Mouse (Mus musculus) CH12.LX (cell line): ENCODE measurements around the gene Rtl6. TPM values are rescaled to one million over a fixed set of nuclear protein-coding genes. Genes with fewer than 3 reads are reported as not detected.

Experiments used
- DNase-seq: peaks from one replicate; pipeline ENCODE4 v3.0.0-alpha.2; 2013; ENCODE audit errors: extremely low read depth
- H3K27ac ChIP-seq: 2 replicates; pipeline ENCODE4 v1.5.1; 2012; ENCODE audit warnings: low read depth, mild to moderate bottlenecking, control low read depth, moderate library complexity; ENCODE audit not compliant: insufficient read depth
- H3K27me3 ChIP-seq: replicated peaks from 2 replicates; pipeline ENCODE3; 2012; ENCODE audit warnings: inconsistent platforms
- H3K36me3 ChIP-seq, 2 experiments: replicated peaks in 1 of 2; 2 replicates each; pipeline versions ENCODE3 to v1.6.1; 2012; ENCODE audit warnings: inconsistent platforms in 1 of 2, low read length in 1 of 2, mild to moderate bottlenecking in 1 of 2, mixed read lengths in 1 of 2, moderate library complexity in 1 of 2; ENCODE audit not compliant: control insufficient read depth in 1 of 2, insufficient read depth in 1 of 2
- H3K4me1 ChIP-seq, 2 experiments: 2 replicates each; pipeline ENCODE4 v1.6.1; 2012; ENCODE audit warnings: inconsistent platforms in 1 of 2, moderate library complexity in 1 of 2; ENCODE audit not compliant: insufficient read depth in 2 of 2, control insufficient read depth in 1 of 2
- H3K4me2 ChIP-seq: 2 replicates; pipeline ENCODE4 v1.6.1; 2012; ENCODE audit warnings: low read depth, mild to moderate bottlenecking, control low read depth; ENCODE audit not compliant: poor library complexity, insufficient read depth, severe bottlenecking
- H3K4me3 ChIP-seq, 3 experiments: fragments of 150-350 bp in 1 of 3; sonication (generic) in 1 of 3; replicated peaks in 1 of 3; 2 replicates each; pipeline versions ENCODE3 to v1.5.1; 2011 to 2012; ENCODE audit warnings: low read depth in 2 of 3, low read length in 2 of 3, mild to moderate bottlenecking in 2 of 3, moderate library complexity in 2 of 3, control low read depth in 1 of 3, improper control_type of control experiment in 1 of 3, inconsistent platforms in 1 of 3, mixed read lengths in 1 of 3; ENCODE audit not compliant: poor library complexity in 1 of 3
- H3K79me2 ChIP-seq: replicated peaks from 2 replicates; pipeline ENCODE4 v1.6.1; 2012; ENCODE audit warnings: mild to moderate bottlenecking, moderate library complexity; ENCODE audit not compliant: control insufficient read depth, poor library complexity, insufficient read depth, severe bottlenecking; ENCODE audit errors: extremely low read depth
- H3K9ac ChIP-seq: 2 replicates; pipeline ENCODE4 v1.6.1; 2012; ENCODE audit warnings: low read depth, mild to moderate bottlenecking, control low read depth, moderate library complexity; ENCODE audit not compliant: insufficient read depth
- H3K9me3 ChIP-seq: replicated peaks from 2 replicates; pipeline ENCODE3; 2012; ENCODE audit warnings: low read length, inconsistent platforms, mixed read lengths
- BHLHE40 ChIP-seq: IDR thresholded peaks from 2 replicates; pipeline ENCODE4 v1.6.1; 2011; ENCODE audit warnings: mild to moderate bottlenecking, low read depth, low read length, improper control_type of control experiment
- CTCF ChIP-seq, 2 experiments: IDR thresholded peaks in 1 of 2; conservative IDR thresholded peaks in 1 of 2; 2 replicates each; pipeline ENCODE4 v1.5.1; 2011 to 2012; ENCODE audit warnings: low read depth in 2 of 2, low read length in 2 of 2, improper control_type of control experiment in 1 of 2, inconsistent platforms in 1 of 2, mild to moderate bottlenecking in 1 of 2, moderate library complexity in 1 of 2
- ETS1 ChIP-seq: conservative IDR thresholded peaks from 2 replicates; pipeline ENCODE4 v1.6.1; 2012; ENCODE audit warnings: low read depth, mild to moderate bottlenecking, inconsistent platforms, low read length, improper control_type of control experiment, moderate library complexity
- HCFC1 ChIP-seq: IDR thresholded peaks from 2 replicates; pipeline ENCODE4 v1.6.1; 2012; ENCODE audit warnings: low read depth, mild to moderate bottlenecking, inconsistent platforms, low read length, improper control_type of control experiment
- IRF4 ChIP-seq: IDR thresholded peaks from 2 replicates; pipeline ENCODE4 v1.6.1; 2014; ENCODE audit warnings: low read depth, mild to moderate bottlenecking, inconsistent platforms, low read length, improper control_type of control experiment
- MAZ ChIP-seq: IDR thresholded peaks from 2 replicates; pipeline ENCODE4 v1.6.1; 2012; ENCODE audit warnings: low read depth, mild to moderate bottlenecking, inconsistent platforms, low read length, improper control_type of control experiment, moderate library complexity
- MEF2A ChIP-seq: IDR thresholded peaks from 2 replicates; pipeline ENCODE4 v1.6.1; 2014; ENCODE audit warnings: low read depth, mild to moderate bottlenecking, inconsistent platforms, low read length, improper control_type of control experiment, borderline replicate concordance
- NELFE ChIP-seq: IDR thresholded peaks from 2 replicates; pipeline ENCODE4 v1.6.1; 2011; ENCODE audit warnings: low read depth, low read length, improper control_type of control experiment
- NRF1 ChIP-seq: IDR thresholded peaks from 2 replicates; pipeline ENCODE4 v1.6.1; 2014; ENCODE audit warnings: low read depth, mild to moderate bottlenecking, inconsistent platforms, low read length, improper control_type of control experiment, moderate library complexity
- POLR2A ChIP-seq: IDR thresholded peaks from 2 replicates; pipeline ENCODE4 v1.6.1; 2011; ENCODE audit warnings: low read depth, mild to moderate bottlenecking, improper control_type of control experiment, low read length
- RCOR1 ChIP-seq: conservative IDR thresholded peaks from 2 replicates; pipeline ENCODE4 v1.6.1; 2012; ENCODE audit warnings: low read depth, mild to moderate bottlenecking, inconsistent platforms, low read length, improper control_type of control experiment
- SMC3 ChIP-seq: IDR thresholded peaks from 2 replicates; pipeline ENCODE4 v1.6.1; 2011; ENCODE audit warnings: low read depth, low read length, improper control_type of control experiment
- TBP ChIP-seq: conservative IDR thresholded peaks from 2 replicates; pipeline ENCODE4 v1.6.1; 2011; ENCODE audit warnings: low read depth, low read length, improper control_type of control experiment
- USF2 ChIP-seq: conservative IDR thresholded peaks from 2 replicates; pipeline ENCODE4 v1.6.1; 2011; ENCODE audit warnings: low read depth, low read length, improper control_type of control experiment
- ZC3H11A ChIP-seq: IDR thresholded peaks from 2 replicates; pipeline ENCODE4 v1.6.1; 2012; ENCODE audit warnings: low read depth, mild to moderate bottlenecking, inconsistent platforms, low read length, improper control_type of control experiment
- ZKSCAN1 ChIP-seq: IDR thresholded peaks from 2 replicates; pipeline ENCODE4 v1.6.1; 2012; ENCODE audit warnings: low read depth, inconsistent platforms, low read length, improper control_type of control experiment, borderline replicate concordance
- dilution Hi-C: fragments of 300-500 bp; cut with MboI; formaldehyde crosslinking; loops from 2 replicates; pipeline ENCODE4 v1.14.3; 2020; ENCODE audit warnings: low sequenced_read_pairs; ENCODE audit not compliant: extremely low pct_unique_long_range_greater_than_20kb, extremely low pct_ligation_motif_present
- in situ Hi-C: fragments of 300-500 bp; cut with MboI; formaldehyde crosslinking; loops from 3 replicates; pipeline ENCODE4 v1.14.3; 2019; ENCODE audit warnings: low sequenced_read_pairs, low pct_ligation_motif_present, low pct_unique_long_range_greater_than_20kb, mixed read lengths
- polyA plus RNA-seq: library from polyadenylated mRNA; unstranded; fragments of >175 nt; gene quantifications from 2 replicates; pipeline ENCODE4 v1.2.1, GENCODE M21; 2012; ENCODE audit warnings: low read depth; ENCODE audit not compliant: insufficient read length
- total RNA-seq, 2 experiments: library from RNA; depleted of rRNA; stranded (reverse); fragments of 300-350 nt in 1 of 2; fragments of >200 nt in 1 of 2; gene quantifications; 2 replicates each; pipeline ENCODE4 v1.2.3; 2012 to 2014

Gene Rtl6
- total and polyA plus RNA-seq, 3 experiments, result 0.04 TPM; not detected in 2

DNA sequence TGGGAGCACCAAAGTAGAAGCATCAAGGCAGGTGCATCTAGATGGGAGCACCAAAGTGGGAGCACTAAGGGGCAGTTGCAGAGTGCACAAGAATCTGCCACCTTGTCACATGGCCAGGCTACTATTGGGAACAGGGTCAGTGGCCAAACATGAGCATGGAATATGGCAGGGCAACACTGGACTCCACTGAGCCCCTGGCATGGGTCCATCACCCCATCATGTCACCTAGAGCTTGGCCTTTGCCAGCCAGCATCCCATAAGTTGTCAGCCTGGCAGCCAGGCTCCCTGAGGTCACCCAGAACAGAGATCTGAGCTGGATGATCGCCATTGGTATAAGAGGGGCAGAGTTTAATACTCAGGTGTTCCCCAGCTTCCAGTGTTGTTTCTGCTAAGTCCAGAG lies 40.2 kb upstream of the Rtl6 start:
- H3K4me2 ChIP-seq, result no peak overlapping the region
- dilution Hi-C loops (no loop called here), in situ Hi-C loops (no loop called here)
- TF ChIP-seq CTCF (conservative IDR thresholded peaks at IDR 0.05 in 1 of 2, IDR thresholded peaks at IDR 0.05 in 1 of 2; ENCODE audit: low read depth in 2 of 2, low read length in 2 of 2), result no peak
- TF ChIP-seq BHLHE40, result no peak
- TF ChIP-seq NRF1, result no peak
- no peak for TF ChIP-seq MEF2A
- no peak for TF ChIP-seq IRF4
- TF ChIP-seq RCOR1, result no peak
- no peak for TF ChIP-seq NELFE
- no peak for TF ChIP-seq POLR2A
- TF ChIP-seq MAZ, result no peak
- no peak for TF ChIP-seq USF2
- no peak for TF ChIP-seq ZKSCAN1
- H3K9ac ChIP-seq, result no peak overlapping the region
- H3K79me2 ChIP-seq, result no peaks in the 10 kb centered on the region
- H3K4me3 ChIP-seq, result no peak overlapping the region
- H3K36me3 ChIP-seq, result no peaks in the 10 kb centered on the region
- no peak overlapping the region for H3K27ac ChIP-seq
- no peaks in the 10 kb centered on the region for H3K9me3 ChIP-seq
- H3K27me3 ChIP-seq, result peaks cover 73% of the 10 kb centered on the region
- H3K4me1 ChIP-seq, result no peaks in the 10 kb centered on the region
- DNase-seq, result no peak

DNA sequence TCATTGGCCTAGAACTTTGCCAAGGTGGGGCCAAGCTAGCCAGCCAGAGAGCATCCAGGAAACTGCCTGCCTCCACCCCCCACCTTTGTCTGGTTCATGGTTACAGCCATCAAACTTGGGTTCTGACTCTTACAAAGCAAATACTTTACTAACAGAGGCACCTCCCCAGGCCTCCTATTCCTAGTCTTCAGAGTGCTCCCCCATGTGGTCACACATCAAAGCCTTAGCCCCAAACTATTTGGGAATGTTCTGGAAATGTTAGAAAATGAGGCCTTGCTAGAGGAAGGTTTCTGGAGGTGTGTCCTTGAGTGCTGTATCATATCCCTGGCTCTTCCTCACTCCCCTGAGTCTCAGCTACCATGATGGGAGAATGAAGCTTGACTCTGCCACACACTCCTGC lies 39.4 kb upstream of the Rtl6 start:
- Histone ChIP-seq H3K27me3 (peaks cover 72% of the 10 kb centered on the region), H3K9me3 (no peaks in the 10 kb centered on the region), H3K4me1 (no peaks in the 10 kb centered on the region), H3K9ac (no peak overlapping the region), H3K36me3 (no peaks in the 10 kb centered on the region), H3K27ac (no peak overlapping the region), H3K4me2 (no peak overlapping the region), H3K4me3 (no peak overlapping the region), H3K79me2 (no peaks in the 10 kb centered on the region)
- dilution Hi-C loops, result no loop called here
- in situ Hi-C loops, result no loop called here
- no peak for DNase-seq
- no peak for TF ChIP-seq ETS1
- TF ChIP-seq TBP, result no peak
- TF ChIP-seq MAZ, result no peak
- TF ChIP-seq ZC3H11A, result no peak
- TF ChIP-seq CTCF (conservative IDR thresholded peaks at IDR 0.05 in 1 of 2, IDR thresholded peaks at IDR 0.05 in 1 of 2; ENCODE audit: low read depth in 2 of 2, low read length in 2 of 2), result peak in 1 of 2 experiments; percentile 42; a peak in 2 of 4 replicates
- peak; percentile 16; the same call in 1 of the 2 replicates for TF ChIP-seq SMC3
- TF ChIP-seq HCFC1, result no peak
